Mouse (Mus musculus) embryonic facial prominence, embryonic 10.5 days (tissue): ENCODE results near the gene Elane. TPM values are rescaled to one million over a fixed set of nuclear protein-coding genes. Genes with fewer than 3 reads are reported as not detected.
A peak's percentile ranks its signal among the peaks of the same experiment; 100 is the strongest.

Experiments
- DNase-seq: peaks from one replicate; pipeline ENCODE4 v3.0.0-alpha.2; 2017; ENCODE audit warnings: low spot score
- H3K27ac ChIP-seq: fragments of 300-500 bp; sonication (generic); replicated peaks from 2 replicates; pipeline ENCODE4 v1.5.1; 2016; ENCODE audit warnings: mild to moderate bottlenecking
- H3K27me3 ChIP-seq: fragments of 300-500 bp; sonication (generic); replicated peaks from 2 replicates; pipeline ENCODE4 v1.6.1; 2016; ENCODE audit warnings: low read depth, mild to moderate bottlenecking; ENCODE audit not compliant: poor library complexity, severe bottlenecking
- H3K36me3 ChIP-seq: fragments of 300-500 bp; sonication (generic); replicated peaks from 2 replicates; pipeline ENCODE4 v1.6.1; 2016; ENCODE audit warnings: mild to moderate bottlenecking, moderate library complexity
- H3K4me1 ChIP-seq: fragments of 300-500 bp; sonication (generic); 2 replicates; pipeline ENCODE4 v1.6.1; 2016
- H3K4me3 ChIP-seq: fragments of 300-500 bp; sonication (generic); 2 replicates; pipeline ENCODE4 v1.5.1; 2016; ENCODE audit warnings: mild to moderate bottlenecking, moderate library complexity
- H3K9me3 ChIP-seq: fragments of 300-500 bp; sonication (generic); 2 replicates; pipeline ENCODE4 v1.6.1; 2016; ENCODE audit warnings: mild to moderate bottlenecking
- WGBS: fragments of 180-500 bp; shearing (Covaris S2); methylation state at CpG from one replicate; pipeline ENCODE4 v1.1.7; 2016; 5-methylcytosine and 5-hydroxymethylcytosine counted together
- polyA plus RNA-seq: library from polyadenylated mRNA; unstranded; fragments of >200 nt; fragmentation: Nextera tagmentation; extraction: Ambion mirVana; gene quantifications from 2 replicates; pipeline ENCODE4 v1.2.1, GENCODE M21; 2016

Elane gene
- polyA plus RNA-seq, 1 experiment from 2014 or later: 0.20 TPM

DNA sequence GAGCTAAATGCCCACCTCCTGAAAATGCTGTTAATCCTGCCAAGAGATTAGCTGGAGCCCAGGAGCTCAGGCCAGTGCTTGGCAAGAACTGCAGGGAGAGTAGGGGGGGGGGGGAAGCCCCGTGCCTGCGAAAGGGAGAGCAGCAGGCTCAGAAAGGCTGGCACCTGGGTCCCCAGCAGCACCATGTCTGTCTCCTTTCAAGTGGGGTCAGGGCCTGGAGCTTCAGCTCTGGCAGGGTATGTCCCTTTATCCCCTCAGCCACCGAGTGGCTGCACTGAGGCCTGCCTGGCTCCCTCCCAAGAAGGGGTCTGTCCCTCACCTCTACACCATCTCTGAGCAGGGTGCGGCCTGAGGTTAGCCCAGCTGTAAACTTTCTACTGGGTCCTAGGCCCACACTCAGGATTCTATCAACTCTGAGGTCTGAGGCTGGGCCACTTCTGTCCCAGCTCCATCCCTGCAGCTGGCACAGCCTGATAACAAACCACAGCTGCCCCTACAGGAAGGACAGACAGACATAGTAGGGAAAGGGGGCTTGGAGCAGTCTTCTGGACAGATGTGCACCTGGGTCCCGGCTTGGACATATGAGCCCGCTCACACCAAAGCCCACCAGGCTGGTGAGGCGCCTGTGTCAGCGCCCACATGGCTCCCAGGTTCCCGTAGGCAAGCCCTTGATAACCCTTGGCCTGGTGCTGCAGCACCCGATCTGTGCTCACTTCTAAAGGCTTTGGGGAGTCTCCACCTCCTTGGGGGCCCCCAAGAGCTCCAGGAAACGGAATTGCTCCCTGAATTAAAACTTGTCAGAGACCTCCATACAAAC, 28.3 kb downstream of the Elane start:
- Histone ChIP-seq H3K4me1 (peaks cover 61% of the 10 kb centered on the region), H3K36me3 (peaks cover 34% of the 10 kb centered on the region), H3K4me3 (peak overlapping the region; percentile 89), H3K27ac (peak overlapping the region; percentile 44; the same call in 1 of the 2 replicates), H3K9me3 (no peaks in the 10 kb centered on the region), H3K27me3 (peaks cover 24% of the 10 kb centered on the region)
- DNase-seq: no peak
- 63% methylated on average over 11 of the region's 11 CpGs for WGBS

DNA sequence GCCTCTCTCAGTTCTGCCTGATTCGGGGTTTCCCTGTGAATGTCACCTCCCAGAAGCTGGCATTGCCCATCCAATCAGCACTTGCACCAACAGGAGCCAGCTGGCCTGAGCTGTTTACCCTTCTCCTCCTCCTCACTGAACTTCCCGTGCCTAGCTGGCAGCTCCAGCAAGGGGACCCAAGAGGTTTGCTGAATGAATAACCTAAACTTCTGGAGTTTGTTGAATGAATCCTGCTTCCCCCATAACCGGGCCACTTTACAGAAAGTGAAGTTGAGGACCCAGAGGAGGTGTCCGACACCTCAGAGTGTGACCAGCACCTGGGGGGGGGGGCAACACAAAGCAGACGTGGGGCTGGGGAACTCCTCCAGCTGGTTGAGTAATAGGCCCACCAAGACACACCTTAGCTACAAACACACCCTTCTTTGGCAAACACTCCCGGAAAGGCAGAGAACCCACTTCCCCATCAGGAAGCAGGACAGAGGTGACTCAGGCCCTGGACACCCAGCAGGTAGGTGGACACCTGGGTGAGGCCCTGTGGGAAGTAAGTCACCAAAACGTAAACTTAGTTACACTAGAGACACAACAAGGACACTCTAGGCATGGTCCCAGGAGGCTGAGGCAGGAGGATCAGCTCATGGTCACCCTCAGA, 29.0 kb downstream of the Elane start:
- Histone ChIP-seq H3K4me1 (peaks cover 61% of the 10 kb centered on the region), H3K9me3 (no peaks in the 10 kb centered on the region), H3K27ac (no peak overlapping the region), H3K4me3 (peak overlapping the region; percentile 89), H3K36me3 (peaks cover 34% of the 10 kb centered on the region), H3K27me3 (peaks cover 31% of the 10 kb centered on the region)
- no peak for DNase-seq
- 77% methylated on average over 7 of the region's 7 CpGs for WGBS

DNA sequence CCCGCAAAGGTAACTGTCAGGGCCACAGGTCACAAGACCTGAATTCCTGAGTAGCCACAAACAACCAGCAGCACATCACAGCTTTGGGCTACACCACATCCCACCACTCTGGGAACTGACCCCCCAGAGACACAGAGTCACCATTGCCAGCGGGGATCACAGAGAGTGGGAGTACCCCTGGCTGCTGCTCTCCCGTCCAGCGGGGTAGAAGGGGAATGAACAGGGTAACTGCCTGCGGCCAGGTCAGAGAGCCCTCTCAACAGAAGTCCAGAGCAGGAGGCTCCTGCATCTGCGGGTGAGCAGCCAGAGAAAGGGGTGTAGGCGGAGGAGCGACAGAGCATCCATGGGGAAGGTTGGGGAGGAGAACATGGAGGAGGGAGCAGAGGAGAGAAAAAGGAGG, 30.0 kb downstream of the Elane start:
- Histone ChIP-seq H3K4me3 (peak overlapping the region; percentile 89), H3K27me3 (peaks cover 41% of the 10 kb centered on the region), H3K27ac (peak overlapping the region; percentile 94), H3K4me1 (peaks cover 71% of the 10 kb centered on the region), H3K36me3 (peaks cover 26% of the 10 kb centered on the region), H3K9me3 (no peaks in the 10 kb centered on the region)
- DNase-seq: no peak
- WGBS: 9% methylated on average over 8 of the region's 8 CpGs

DNA sequence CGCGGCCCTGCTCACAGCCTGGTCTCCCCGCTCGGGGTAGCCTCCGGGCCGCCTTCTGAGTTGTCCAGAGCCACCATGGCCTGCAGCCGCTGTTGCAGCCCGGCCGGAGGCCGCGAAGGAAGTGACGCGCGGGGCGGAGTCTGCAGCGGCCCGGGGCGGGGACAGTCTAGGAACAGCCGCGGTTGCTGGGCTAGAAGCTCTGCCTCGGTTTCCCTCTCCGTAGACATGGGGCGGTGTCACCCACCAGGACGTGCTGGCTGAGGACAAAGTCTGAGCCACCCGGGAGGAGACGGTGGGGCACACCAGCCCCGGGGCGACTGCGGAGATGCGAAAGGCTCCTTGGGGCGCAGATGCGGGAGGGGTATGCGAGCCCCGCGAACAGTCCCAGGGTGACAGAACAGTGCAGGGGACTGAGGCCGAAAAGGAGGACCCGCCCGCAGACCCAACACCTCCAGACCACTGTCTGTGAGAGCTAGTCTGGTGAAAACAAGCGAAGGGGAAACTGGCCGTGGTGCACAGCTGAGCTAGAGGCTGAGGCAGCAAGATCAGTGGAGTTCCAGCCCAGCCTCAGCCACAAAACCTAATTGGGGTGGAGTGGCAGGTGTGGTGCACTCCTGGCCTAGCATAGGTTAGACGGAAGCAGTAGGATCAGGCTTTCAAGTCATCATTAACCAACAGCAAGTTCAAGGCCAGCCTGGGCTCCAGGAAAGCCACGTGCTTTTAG, 30.9 kb downstream of the Elane start, which contains the start of gene Kiss1r:
Gene Kiss1r (plus strand): TSS at position 164 of the 724 bp plus-strand sequence.
- Histone ChIP-seq H3K9me3 (no peaks in the 10 kb centered on the region), H3K27me3 (peaks cover 50% of the 10 kb centered on the region), H3K27ac (peak within 1 kb of the TSS; percentile 94), H3K4me1 (peaks cover 80% of the 10 kb centered on the region), H3K36me3 (peaks cover 17% of the 10 kb centered on the region), H3K4me3 (peak within 1 kb of the TSS; percentile 89)
- peak; percentile 90 for DNase-seq
- 3% methylated on average over 42 of the region's 42 CpGs for WGBS

DNA sequence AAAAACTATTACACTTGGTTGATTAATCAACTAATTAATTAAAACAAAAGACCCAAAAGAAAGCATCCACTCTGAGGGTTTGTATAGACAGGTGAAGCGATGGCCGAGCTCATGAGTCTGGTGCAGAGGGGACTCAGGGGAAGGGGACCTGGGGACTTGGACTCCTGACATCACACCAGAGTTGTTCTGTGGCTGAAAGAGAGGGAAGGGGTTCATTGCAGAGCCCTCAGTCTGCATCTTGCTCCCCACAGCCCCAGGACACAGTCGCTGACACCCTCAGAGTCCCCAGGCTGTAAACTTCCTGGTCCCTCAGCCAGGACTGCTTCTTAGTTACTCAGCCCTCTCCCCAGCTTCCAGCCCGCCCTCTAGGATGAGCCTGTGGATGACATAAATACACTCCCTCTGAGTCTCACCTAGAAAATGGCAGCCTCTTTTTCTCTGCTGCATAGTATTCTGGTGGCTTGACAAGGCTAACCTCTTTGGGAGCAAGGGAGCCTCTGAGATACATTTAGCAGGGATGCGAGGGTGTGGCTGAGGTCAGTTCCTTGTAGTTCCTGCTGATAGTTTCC, 31.6 kb downstream of the Elane start:
- no peak for DNase-seq
- 0 out of 2 replicates have a peak, but pooled peaks cover 3% of the 10 kb centered on the region for H3K9me3 ChIP-seq
- peaks cover 10% of the 10 kb centered on the region for H3K36me3 ChIP-seq
- H3K4me3 ChIP-seq: peak overlapping the region; percentile 89
- WGBS: 68% methylated on average over 5 of the region's 5 CpGs
- H3K27me3 ChIP-seq: peaks cover 56% of the 10 kb centered on the region
- no peak overlapping the region for H3K27ac ChIP-seq
- peaks cover 78% of the 10 kb centered on the region for H3K4me1 ChIP-seq

DNA sequence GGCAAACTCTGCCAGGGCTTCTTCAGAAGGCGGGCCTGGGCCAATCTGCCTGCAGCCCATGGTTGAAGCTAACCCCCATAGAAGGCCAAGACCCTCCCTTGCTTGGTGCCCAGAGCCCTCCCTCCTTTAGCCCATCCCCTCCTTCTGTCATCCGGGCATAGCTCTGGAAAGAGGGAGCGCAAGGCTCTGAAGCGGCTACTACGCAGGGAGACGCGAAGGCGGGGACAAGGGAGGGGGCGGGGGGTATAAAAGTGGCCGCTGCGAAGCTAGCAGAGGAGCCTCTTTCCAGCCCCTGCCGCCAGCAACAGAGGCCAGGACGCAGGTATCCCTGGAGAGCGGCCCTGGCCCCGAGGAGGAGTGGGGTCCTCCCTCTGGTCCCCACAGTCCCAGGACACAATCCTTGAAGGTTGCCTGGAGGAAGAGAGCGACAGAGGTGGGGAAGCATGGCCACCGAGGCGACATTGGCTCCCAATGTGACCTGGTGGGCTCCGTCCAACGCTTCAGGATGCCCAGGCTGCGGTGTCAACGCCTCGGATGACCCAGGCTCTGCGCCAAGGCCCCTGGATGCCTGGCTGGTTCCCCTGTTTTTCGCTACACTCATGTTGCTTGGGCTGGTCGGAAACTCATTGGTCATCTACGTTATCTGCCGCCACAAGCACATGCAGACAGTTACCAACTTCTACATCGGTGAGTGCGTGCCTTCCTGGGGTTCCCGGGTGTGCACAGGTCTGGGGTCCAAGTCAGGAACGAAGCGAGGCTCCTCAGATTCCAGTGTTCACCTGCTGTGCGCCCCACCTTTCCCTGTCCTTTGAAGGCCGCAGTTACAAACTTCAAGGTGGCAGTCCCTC, 32.4 kb downstream of the Elane start:
- Histone ChIP-seq H3K4me1 (peaks cover 80% of the 10 kb centered on the region), H3K27ac (0 out of 2 replicates have a peak overlapping the region, but pooled peaks have one; percentile 30), H3K27me3 (peaks cover 65% of the 10 kb centered on the region), H3K36me3 (peaks cover 2% of the 10 kb centered on the region), H3K4me3 (peak overlapping the region; percentile 89), H3K9me3 (0 out of 2 replicates have a peak, but pooled peaks cover 4% of the 10 kb centered on the region)
- DNase-seq: peak; percentile 56
- 3% methylated on average over 35 of the region's 35 CpGs for WGBS

DNA sequence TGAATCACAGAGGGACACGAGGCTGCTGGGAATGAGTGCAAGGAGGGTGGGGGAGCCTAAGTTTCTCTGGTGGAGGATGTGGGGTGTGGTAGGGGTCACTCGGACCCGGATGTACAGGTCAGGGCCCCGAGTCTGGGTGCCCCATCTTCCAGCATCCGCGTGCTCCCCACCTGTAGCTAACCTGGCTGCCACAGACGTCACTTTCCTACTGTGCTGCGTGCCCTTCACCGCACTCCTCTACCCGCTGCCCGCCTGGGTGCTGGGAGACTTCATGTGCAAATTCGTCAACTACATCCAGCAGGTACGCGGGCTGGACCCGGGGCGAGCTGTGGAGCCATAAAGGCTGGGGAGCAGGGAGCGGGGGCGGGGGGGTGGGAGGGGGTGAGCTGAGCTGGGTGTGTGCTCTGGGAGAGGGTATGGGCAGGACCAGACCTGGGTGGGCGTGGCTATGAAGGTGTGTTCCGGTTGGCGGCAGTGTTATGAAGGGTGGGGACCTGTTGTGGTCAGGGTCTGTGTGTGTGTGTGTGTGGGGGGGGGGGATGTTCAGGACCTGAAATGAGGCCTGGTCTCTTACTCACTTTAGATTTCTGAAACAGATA, 33.3 kb downstream of the Elane start:
- peaks cover 77% of the 10 kb centered on the region for H3K4me1 ChIP-seq
- WGBS: 2% methylated on average over 21 of the region's 21 CpGs
- H3K36me3 ChIP-seq: no peaks in the 10 kb centered on the region; the same call in 1 of the 2 replicates
- 0 out of 2 replicates have a peak, but pooled peaks cover 4% of the 10 kb centered on the region for H3K9me3 ChIP-seq
- H3K4me3 ChIP-seq: peak overlapping the region; percentile 89
- no peak overlapping the region for H3K27ac ChIP-seq
- DNase-seq: no peak
- H3K27me3 ChIP-seq: peaks cover 72% of the 10 kb centered on the region

DNA sequence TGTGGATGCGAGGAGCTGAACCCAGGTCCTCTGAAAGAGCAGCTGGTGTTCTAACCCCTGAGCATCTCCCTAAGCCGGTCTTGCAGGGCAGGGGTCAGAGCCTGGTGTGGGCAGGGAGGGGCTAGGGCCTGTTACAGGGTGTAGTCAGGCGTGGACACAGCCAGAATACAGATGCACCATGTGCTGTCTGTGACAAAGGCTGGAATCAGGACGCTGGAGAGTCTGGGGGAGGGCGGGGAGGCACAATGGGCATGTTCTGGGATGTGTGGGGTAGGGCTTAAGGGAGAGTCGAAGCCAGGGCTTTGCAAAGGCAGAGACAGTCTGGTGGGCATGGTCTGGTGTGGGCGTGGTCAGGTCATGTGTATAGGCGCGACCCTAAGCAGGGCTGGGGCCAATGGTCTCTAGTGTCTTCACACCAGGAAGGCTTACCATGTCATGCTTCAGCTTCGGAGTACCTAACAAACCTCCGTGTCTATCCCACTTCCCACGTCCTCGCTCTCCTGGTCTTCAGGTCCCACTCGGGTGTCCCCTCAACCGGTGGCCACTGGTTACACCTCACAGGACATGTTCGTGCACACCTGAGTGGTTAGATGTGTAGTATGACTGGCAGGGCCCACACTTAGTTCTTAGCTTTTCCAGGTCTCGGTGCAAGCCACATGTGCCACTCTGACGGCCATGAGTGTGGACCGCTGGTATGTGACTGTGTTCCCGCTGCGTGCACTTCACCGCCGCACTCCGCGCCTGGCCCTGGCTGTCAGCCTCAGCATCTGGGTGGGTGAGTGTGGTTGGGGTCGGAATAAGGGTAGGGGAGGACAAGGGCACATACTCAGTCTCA, 34.2 kb downstream of the Elane start:
- no peak overlapping the region; the same call in 1 of the 2 replicates for H3K27ac ChIP-seq
- H3K9me3 ChIP-seq: 0 out of 2 replicates have a peak, but pooled peaks cover 4% of the 10 kb centered on the region
- H3K36me3 ChIP-seq: no peaks in the 10 kb centered on the region
- no peak for DNase-seq
- WGBS: 16% methylated on average over 26 of the region's 26 CpGs
- peaks cover 72% of the 10 kb centered on the region for H3K4me1 ChIP-seq
- peak overlapping the region; percentile 89 for H3K4me3 ChIP-seq
- peaks cover 72% of the 10 kb centered on the region for H3K27me3 ChIP-seq

DNA sequence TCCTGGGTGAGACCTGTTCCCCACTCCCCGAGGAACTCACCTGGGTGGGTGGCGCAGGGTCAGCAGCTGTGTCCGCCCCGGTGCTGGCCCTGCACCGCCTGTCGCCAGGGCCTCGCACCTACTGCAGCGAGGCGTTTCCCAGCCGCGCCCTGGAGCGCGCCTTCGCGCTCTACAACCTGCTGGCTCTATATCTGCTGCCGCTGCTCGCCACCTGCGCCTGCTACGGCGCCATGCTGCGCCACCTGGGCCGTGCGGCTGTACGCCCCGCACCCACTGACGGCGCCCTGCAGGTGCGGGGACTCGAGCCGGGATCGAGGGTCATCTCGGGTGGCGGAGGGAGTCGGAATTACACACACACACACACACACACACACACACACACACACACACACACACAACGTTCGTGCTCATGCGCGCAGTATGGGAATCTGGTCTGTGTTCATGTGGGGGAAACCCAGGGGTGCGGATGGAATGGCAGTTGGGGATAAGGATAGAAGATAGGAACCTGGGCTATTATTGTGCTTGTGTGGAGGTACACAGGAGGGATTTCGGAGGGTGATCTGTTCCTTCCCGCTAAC, 35.0 kb downstream of the Elane start, which contains the start of gene R3hdm4:
Gene R3hdm4 (minus strand): TSS at position 251 of the 578 bp plus-strand sequence.
- Histone ChIP-seq H3K36me3 (no peaks in the 10 kb centered on the region), H3K27ac (peak within 1 kb of the TSS; percentile 24; the same call in 1 of the 2 replicates), H3K4me1 (peaks cover 72% of the 10 kb centered on the region), H3K4me3 (peak within 1 kb of the TSS; percentile 89), H3K9me3 (0 out of 2 replicates have a peak, but pooled peaks cover 4% of the 10 kb centered on the region), H3K27me3 (peaks cover 72% of the 10 kb centered on the region)
- peak; percentile 43 for DNase-seq
- WGBS: 4% methylated on average over 41 of the region's 41 CpGs

DNA sequence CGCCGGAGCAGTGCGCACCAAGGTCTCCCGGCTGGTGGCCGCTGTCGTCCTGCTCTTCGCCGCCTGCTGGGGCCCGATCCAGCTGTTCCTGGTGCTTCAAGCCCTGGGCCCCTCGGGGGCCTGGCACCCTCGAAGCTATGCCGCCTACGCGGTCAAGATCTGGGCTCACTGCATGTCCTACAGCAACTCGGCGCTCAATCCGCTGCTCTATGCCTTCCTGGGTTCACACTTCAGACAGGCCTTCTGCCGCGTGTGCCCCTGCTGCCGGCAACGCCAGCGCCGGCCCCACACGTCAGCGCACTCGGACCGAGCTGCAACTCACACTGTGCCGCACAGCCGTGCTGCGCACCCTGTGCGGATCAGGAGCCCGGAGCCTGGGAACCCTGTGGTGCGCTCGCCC, 35.5 kb downstream of the Elane start:
- DNase-seq: peak; percentile 58
- H3K4me3 ChIP-seq: peak overlapping the region; percentile 89
- peaks cover 72% of the 10 kb centered on the region for H3K4me1 ChIP-seq
- H3K36me3 ChIP-seq: no peaks in the 10 kb centered on the region
- peak overlapping the region; percentile 24; the same call in 1 of the 2 replicates for H3K27ac ChIP-seq
- H3K27me3 ChIP-seq: peaks cover 72% of the 10 kb centered on the region
- 0 out of 2 replicates have a peak, but pooled peaks cover 4% of the 10 kb centered on the region for H3K9me3 ChIP-seq
- WGBS: under 1% methylated on average over 34 of the region's 34 CpGs
